Mouse (Mus musculus) myocyte (in vitro differentiated cells): ENCODE measurements around the gene Dnah7a.

ENCODE experiments used
- MYOG ChIP-seq, 3 experiments: IDR thresholded peaks; one replicate each; pipeline ENCODE4 v1.6.1; 2011; ENCODE audit warnings: control low read depth in 2 of 3, low read depth in 2 of 3, mild to moderate bottlenecking in 2 of 3; ENCODE audit not compliant: insufficient read length in 2 of 3, control insufficient read depth in 1 of 3, insufficient read depth in 1 of 3
- POLR2A ChIP-seq: IDR thresholded peaks from one replicate; pipeline ENCODE4 v1.6.1; 2011; ENCODE audit warnings: low read depth, mild to moderate bottlenecking, control low read depth, moderate library complexity; ENCODE audit not compliant: insufficient read length
- TCF12 ChIP-seq: IDR thresholded peaks from one replicate; pipeline ENCODE4 v1.6.1; 2011; ENCODE audit warnings: mild to moderate bottlenecking, control low read depth; ENCODE audit not compliant: poor library complexity, insufficient read depth, severe bottlenecking

DNA sequence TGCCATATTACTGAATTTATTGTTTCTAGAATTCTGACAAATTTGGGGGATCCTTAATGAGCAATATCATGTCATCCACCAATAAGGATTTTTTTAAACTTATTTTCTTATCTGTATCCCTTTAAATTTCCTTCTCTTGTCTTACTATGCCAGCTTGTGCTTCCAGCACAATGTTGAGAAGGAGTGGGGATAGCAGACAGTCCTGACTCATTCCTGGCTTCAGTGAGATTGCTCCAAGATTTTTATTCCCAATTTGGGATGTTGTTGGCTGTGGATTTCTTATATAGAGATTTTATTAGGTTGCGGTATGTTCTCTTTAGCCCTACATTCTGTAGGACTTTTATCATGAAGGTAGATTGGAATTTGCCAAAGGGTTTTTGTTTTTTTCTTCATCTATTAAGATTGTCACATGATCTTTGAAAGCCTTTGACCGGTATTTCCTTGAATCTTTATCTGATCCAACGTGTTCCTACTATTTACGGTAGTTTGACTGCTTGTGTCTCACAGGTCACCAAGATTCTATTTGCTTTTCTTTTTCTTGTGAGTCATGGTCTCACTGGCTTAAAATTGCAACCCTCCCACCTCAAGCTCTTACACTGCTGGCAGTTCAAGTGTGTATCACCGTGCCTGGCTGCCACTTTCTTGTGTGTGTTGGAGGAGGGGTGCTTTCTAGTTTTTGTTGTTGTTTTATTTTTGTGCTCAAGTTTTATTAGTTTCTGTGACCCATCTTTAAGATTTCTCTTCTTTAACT, 14.2 kb upstream of the Dnah7a start:
- TF ChIP-seq TCF12 (no peak), MYOG (IDR thresholded peaks at IDR 0.05; ENCODE audit: control insufficient read depth in 1 of 3, insufficient read depth in 1 of 3, insufficient read length in 2 of 3, low read depth in 2 of 3) (no peak), POLR2A (no peak)
